Mouse (Mus musculus): ENCODE results near the gene Paqr7.
A peak's percentile ranks its signal among the peaks of the same experiment; 100 is the strongest.

DNA sequence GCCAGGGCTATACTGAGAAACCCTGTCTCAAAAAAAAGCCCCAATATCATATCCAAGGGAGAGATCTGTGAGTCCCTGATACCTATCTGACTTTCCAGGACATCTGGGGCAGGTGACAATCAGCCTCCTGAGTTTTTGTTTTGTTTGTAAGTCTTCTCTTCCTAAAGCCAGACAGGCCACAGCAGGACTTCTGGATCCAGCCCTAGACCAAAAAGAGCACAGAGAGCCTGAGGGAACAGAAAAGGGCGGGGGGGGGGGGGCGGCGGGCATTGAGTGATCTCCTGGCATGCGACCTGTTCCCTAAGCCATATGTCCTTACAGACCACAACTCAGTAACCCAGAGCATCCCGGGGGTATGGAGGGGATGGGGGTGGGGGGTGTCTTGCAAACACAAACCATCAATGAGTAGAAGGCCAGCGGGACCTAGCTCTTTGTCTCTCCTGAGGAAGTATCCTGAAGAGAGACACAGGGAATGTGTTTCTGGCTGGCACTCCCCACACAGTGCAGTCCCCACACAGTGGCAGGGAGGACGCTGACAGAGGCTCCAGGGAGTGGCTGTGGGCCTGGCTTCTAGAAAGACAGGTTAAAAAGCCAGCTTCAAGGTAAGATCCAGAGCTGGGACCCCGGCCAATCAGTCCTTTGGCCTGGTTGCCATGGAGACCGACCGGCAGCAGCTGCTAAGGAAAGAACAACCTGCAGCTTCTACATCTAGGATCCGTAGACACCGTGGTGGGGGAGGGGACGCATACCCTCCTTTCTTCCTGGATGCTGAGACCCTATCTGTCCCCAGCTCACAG lies 46.7 kb upstream of the Paqr7 start:
- TF ChIP-seq CTCF (IDR thresholded peaks at IDR 0.05; ENCODE audit: extremely low read depth, insufficient read depth, low read length) (no peak), POLR2A (IDR thresholded peaks at IDR 0.05; ENCODE audit: extremely low read depth, insufficient read depth, low read length) (0 out of 2 replicates have a peak, but pooled peaks have one; percentile 21)

Data from cortical plate, adult 2 months (tissue).